Mouse (Mus musculus) urinary bladder, adult 2 months (tissue): ENCODE data around the gene Sppl3. TPM values are rescaled to one million over a fixed set of nuclear protein-coding genes. Genes with fewer than 3 reads are reported as not detected.

Experiments
- DNase-seq: peaks from one replicate; pipeline ENCODE4 v3.0.0; 2022; ENCODE audit warnings: low spot score
- polyA plus RNA-seq: library from polyadenylated mRNA; depleted of rRNA; stranded (reverse); fragments of >200 nt; gene quantifications from 2 replicates; pipeline ENCODE4 v1.2.3, GENCODE M21; 2012; rRNA removed

Sppl3 gene
- polyA plus RNA-seq, result 62.5 and 63.9 TPM in 2 replicates

- peak; percentile 97 for DNase-seq
These were observed at the start of gene Sppl3 for GRCm38 (mm10) chr5:115010577-115011216. Sppl3 (plus strand) TSS chr5:115011137.

- DNase-seq, result no peak
These were observed 49.2 kb upstream of the Sppl3 start for GRCm38 (mm10) chr5:114961590-114962360.

GRCm38 (mm10) chr5:114964315-114964966 lies 46.5 kb upstream of the Sppl3 start:
- no peak for DNase-seq

- DNase-seq, result no peak
These were observed 45.7 kb upstream of the Sppl3 start for GRCm38 (mm10) chr5:114964967-114965898.

GRCm38 (mm10) chr5:114967523-114968268 lies 43.2 kb upstream of the Sppl3 start:
- DNase-seq, result no peak

- DNase-seq, result no peak
These were observed 42.3 kb upstream of the Sppl3 start for GRCm38 (mm10) chr5:114968651-114969050.

- DNase-seq, result no peak
These were observed 41.9 kb upstream of the Sppl3 start for GRCm38 (mm10) chr5:114969064-114969463.

GRCm38 (mm10) chr5:114969609-114970215 lies 41.2 kb upstream of the Sppl3 start:
- DNase-seq, result no peak

- no peak for DNase-seq
These were observed 40.1 kb upstream of the Sppl3 start, which contains the start of gene Hnf1a for GRCm38 (mm10) chr5:114970824-114971227. Hnf1a (minus strand) TSS chr5:114971094.

GRCm38 (mm10) chr5:114972201-114972600 lies 38.7 kb upstream of the Sppl3 start:
- DNase-seq, result no peak

- DNase-seq, result no peak
These were observed 37.8 kb upstream of the Sppl3 start for GRCm38 (mm10) chr5:114973131-114973530.

- no peak for DNase-seq
These were observed 34.0 kb upstream of the Sppl3 start for GRCm38 (mm10) chr5:114976935-114977334.

GRCm38 (mm10) chr5:114978473-114978872 lies 32.5 kb upstream of the Sppl3 start:
- no peak for DNase-seq

GRCm38 (mm10) chr5:114978888-114979249 lies 32.1 kb upstream of the Sppl3 start:
- DNase-seq, result no peak

- DNase-seq, result peak; percentile 54
These were observed 31.5 kb upstream of the Sppl3 start for GRCm38 (mm10) chr5:114979250-114980121.

- no peak for DNase-seq
These were observed 30.7 kb upstream of the Sppl3 start for GRCm38 (mm10) chr5:114980122-114980748.

- no peak for DNase-seq
These were observed 28.9 kb upstream of the Sppl3 start for GRCm38 (mm10) chr5:114982001-114982400.

- no peak for DNase-seq
These were observed 25.9 kb upstream of the Sppl3 start for GRCm38 (mm10) chr5:114985074-114985473.

GRCm38 (mm10) chr5:114996447-114996846 lies 14.5 kb upstream of the Sppl3 start:
- DNase-seq, result no peak
